Mouse (Mus musculus) lung, postnatal 0 days (tissue): ENCODE data around the gene Rbfox1. TPM values are rescaled to one million over a fixed set of nuclear protein-coding genes. Genes with fewer than 3 reads are reported as not detected.

Experiments
- ATAC-seq: fragments of 200-750 bp; cut with Nextera tagmentation; 2 replicates; pipeline ENCODE4 v1.8.0; 2017; ENCODE audit warnings: moderate library complexity
- DNase-seq: peaks from one replicate; pipeline ENCODE4 v3.0.0-alpha.2; 2016; ENCODE audit warnings: low spot score
- H3K27ac ChIP-seq: fragments of 300-500 bp; sonication (generic); 2 replicates; pipeline ENCODE4 v1.5.1; 2014; ENCODE audit warnings: antibody characterized with exemption, mild to moderate bottlenecking, low read length, mixed read lengths
- H3K27me3 ChIP-seq: fragments of 300-500 bp; sonication (generic); replicated peaks from 2 replicates; pipeline ENCODE4 v1.6.1; 2014; ENCODE audit warnings: low read length, mixed read lengths; ENCODE audit not compliant: insufficient read depth
- H3K36me3 ChIP-seq: fragments of 300-500 bp; sonication (generic); 2 replicates; pipeline ENCODE4 v1.6.1; 2014; ENCODE audit warnings: low read length, mixed read lengths; ENCODE audit not compliant: insufficient read depth
- H3K4me1 ChIP-seq: fragments of 300-500 bp; sonication (generic); 2 replicates; pipeline ENCODE4 v1.6.1; 2014; ENCODE audit warnings: antibody characterized with exemption, low read depth, low read length, mixed read lengths; ENCODE audit not compliant: insufficient read depth
- H3K4me2 ChIP-seq: fragments of 300-500 bp; sonication (generic); replicated peaks from 2 replicates; pipeline ENCODE4 v1.6.1; 2014; ENCODE audit warnings: low read depth, mild to moderate bottlenecking, low read length, moderate library complexity, mixed read lengths
- H3K4me3 ChIP-seq: fragments of 300-500 bp; sonication (generic); 2 replicates; pipeline ENCODE4 v1.5.1; 2014; ENCODE audit warnings: low read depth, low read length
- H3K9ac ChIP-seq: fragments of 300-500 bp; sonication (generic); replicated peaks from 2 replicates; pipeline ENCODE4 v1.6.1; 2014; ENCODE audit warnings: low read depth, mild to moderate bottlenecking
- H3K9me3 ChIP-seq: fragments of 300-500 bp; sonication (generic); 2 replicates; pipeline ENCODE4 v1.6.1; 2016; ENCODE audit warnings: low read length, mixed read lengths
- CTCF ChIP-seq: IDR thresholded peaks from 2 replicates; pipeline ENCODE4 v1.5.1; 2016; ENCODE audit warnings: antibody characterized with exemption, mild to moderate bottlenecking
- EP300 ChIP-seq: IDR thresholded peaks from 2 replicates; pipeline ENCODE4 v1.6.1; 2016; ENCODE audit warnings: antibody characterized with exemption, mild to moderate bottlenecking, control low read depth
- WGBS: fragments of 180-500 bp; shearing (Covaris S2); extraction: QIAGEN DNeasy Blood & Tissue Kit; methylation state at CpG from one replicate; pipeline ENCODE4 v1.1.7; 2014; 5-methylcytosine and 5-hydroxymethylcytosine counted together
- polyA plus RNA-seq: library from polyadenylated mRNA; unstranded; fragments of >200 nt; fragmentation: Nextera tagmentation; extraction: Ambion mirVana; gene quantifications from 2 replicates; pipeline ENCODE4 v1.2.1, GENCODE M21; 2015

The Rbfox1 gene
- polyA plus RNA-seq, 1 experiment from 2014 or later, result 0.25 TPM

GRCm38 (mm10) chr16:6532077-6532995 lies 647.2 kb downstream of the Rbfox1 start:
- WGBS, result 71% methylated on average over 9 of the region's 9 CpGs
- no peak overlapping the region for H3K27ac ChIP-seq
- DNase-seq, result no peak
- H3K4me3 ChIP-seq, result no peak overlapping the region
- no peaks in the 10 kb centered on the region for H3K27me3 ChIP-seq
- H3K4me2 ChIP-seq, result no peak overlapping the region
- H3K4me1 ChIP-seq, result no peaks in the 10 kb centered on the region
- H3K9me3 ChIP-seq, result no peaks in the 10 kb centered on the region
- H3K36me3 ChIP-seq, result no peaks in the 10 kb centered on the region
- TF ChIP-seq EP300, result no peak
- no peak overlapping the region for H3K9ac ChIP-seq
- no peak for ATAC-seq

- no peaks in the 10 kb centered on the region for H3K36me3 ChIP-seq
- 39% methylated on average over 4 of the region's 4 CpGs for WGBS
- no peak overlapping the region for H3K9ac ChIP-seq
- no peak overlapping the region for H3K4me2 ChIP-seq
- no peaks in the 10 kb centered on the region for H3K9me3 ChIP-seq
- DNase-seq (no peak), ATAC-seq (no peak)
- H3K4me1 ChIP-seq, result no peaks in the 10 kb centered on the region
- H3K27me3 ChIP-seq, result no peaks in the 10 kb centered on the region
- TF ChIP-seq EP300, result no peak
- TF ChIP-seq CTCF, result no peak
- no peak overlapping the region for H3K27ac ChIP-seq
- no peak overlapping the region for H3K4me3 ChIP-seq
Observed at GRCm38 (mm10) chr16:6555776-6556175, 670.6 kb downstream of the Rbfox1 start.

GRCm38 (mm10) chr16:6557726-6558125 lies 672.6 kb downstream of the Rbfox1 start:
- no peak overlapping the region for H3K9ac ChIP-seq
- H3K27me3 ChIP-seq, result no peaks in the 10 kb centered on the region
- no peak overlapping the region for H3K27ac ChIP-seq
- ATAC-seq (no peak), DNase-seq (no peak)
- H3K9me3 ChIP-seq, result no peaks in the 10 kb centered on the region
- WGBS, result 68% methylated on average over 1 of the region's 1 CpGs
- H3K4me2 ChIP-seq, result no peak overlapping the region
- H3K4me3 ChIP-seq, result no peak overlapping the region
- no peaks in the 10 kb centered on the region for H3K36me3 ChIP-seq
- H3K4me1 ChIP-seq, result no peaks in the 10 kb centered on the region
- TF ChIP-seq EP300 (no peak), CTCF (no peak)

GRCm38 (mm10) chr16:6584700-6585099 lies 699.5 kb downstream of the Rbfox1 start:
- H3K27me3 ChIP-seq, result no peaks in the 10 kb centered on the region
- H3K9me3 ChIP-seq, result no peaks in the 10 kb centered on the region
- 89% methylated on average over 2 of the region's 2 CpGs for WGBS
- no peaks in the 10 kb centered on the region for H3K4me1 ChIP-seq
- H3K4me3 ChIP-seq, result no peak overlapping the region
- ATAC-seq (no peak), DNase-seq (no peak)
- no peak overlapping the region for H3K4me2 ChIP-seq
- no peak overlapping the region for H3K9ac ChIP-seq
- no peaks in the 10 kb centered on the region for H3K36me3 ChIP-seq
- no peak for TF ChIP-seq CTCF
- TF ChIP-seq EP300, result no peak
- H3K27ac ChIP-seq, result no peak overlapping the region

- no peak for TF ChIP-seq EP300
- no peak for TF ChIP-seq CTCF
- H3K36me3 ChIP-seq, result no peaks in the 10 kb centered on the region
- no peak overlapping the region for H3K4me3 ChIP-seq
- 97% methylated on average over 1 of the region's 1 CpGs for WGBS
- H3K9me3 ChIP-seq, result no peaks in the 10 kb centered on the region
- no peak overlapping the region for H3K27ac ChIP-seq
- no peak for ATAC-seq
- H3K9ac ChIP-seq, result no peak overlapping the region
- H3K27me3 ChIP-seq, result no peaks in the 10 kb centered on the region
- no peak for DNase-seq
- H3K4me2 ChIP-seq, result no peak overlapping the region
- H3K4me1 ChIP-seq, result no peaks in the 10 kb centered on the region
Observed at GRCm38 (mm10) chr16:6585204-6585603, 700.0 kb downstream of the Rbfox1 start.

GRCm38 (mm10) chr16:6616526-6616925 lies 731.4 kb downstream of the Rbfox1 start:
- no peaks in the 10 kb centered on the region for H3K4me1 ChIP-seq
- no peaks in the 10 kb centered on the region for H3K27me3 ChIP-seq
- 64% methylated on average over 1 of the region's 1 CpGs for WGBS
- no peaks in the 10 kb centered on the region for H3K9me3 ChIP-seq
- no peak overlapping the region for H3K9ac ChIP-seq
- no peaks in the 10 kb centered on the region for H3K36me3 ChIP-seq
- H3K4me2 ChIP-seq, result no peak overlapping the region
- no peak overlapping the region for H3K27ac ChIP-seq
- ATAC-seq (no peak), DNase-seq (no peak)
- H3K4me3 ChIP-seq, result no peak overlapping the region
- TF ChIP-seq CTCF, result no peak
